Mouse (Mus musculus): ENCODE measurements around the gene Copz1. TPM values are rescaled to one million over a fixed set of nuclear protein-coding genes. Genes with fewer than 3 reads are reported as not detected.
"Not testable (repeated sequence)": the region's sequence is repeated elsewhere in the genome, so short reads cannot be mapped to it uniquely, and the experiment has no call there.

Copz1 gene
- polyA plus RNA-seq, 1 experiment from 2014 or later, result 331 TPM

DNA sequence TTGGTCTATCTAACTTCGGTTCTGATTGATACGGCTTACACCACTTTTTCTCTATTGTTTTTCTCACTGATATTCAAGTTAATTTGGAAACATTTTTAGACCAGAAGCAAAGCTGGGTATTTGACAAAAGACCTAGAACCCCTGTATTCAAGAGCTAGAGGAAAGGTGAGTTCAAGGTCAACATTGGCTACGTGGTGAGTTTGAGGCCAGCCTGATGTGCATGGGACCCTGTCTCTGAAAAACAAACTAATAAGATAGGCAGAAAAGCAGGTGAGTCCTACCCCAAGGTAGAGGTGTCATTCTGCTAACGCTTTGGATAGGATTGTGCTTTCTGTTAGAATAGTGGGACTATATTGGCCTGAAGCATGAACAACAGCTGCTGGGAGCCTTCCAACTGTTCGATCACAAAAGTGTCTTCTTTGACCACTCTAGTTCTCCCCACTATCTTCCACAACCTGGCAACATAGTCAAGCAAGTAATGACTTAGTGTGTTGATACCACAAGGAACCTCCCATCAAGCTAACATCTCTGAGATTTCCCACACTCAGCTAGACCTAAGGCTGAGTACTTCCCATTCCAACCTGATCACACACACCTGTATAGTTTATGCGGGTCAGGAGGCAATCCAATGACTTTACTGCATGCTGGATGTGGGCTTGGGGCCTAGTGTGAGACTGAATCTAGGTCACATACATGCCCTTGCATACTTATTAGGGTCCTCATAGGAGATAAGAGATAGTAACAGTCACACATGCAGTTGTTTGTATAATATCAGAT lies 16.1 kb upstream of the Copz1 start:
- DNase-seq (ENCODE audit: low spot score), result no peak
- H3K9ac ChIP-seq (replicated peaks; ENCODE audit: low read length), result no peak overlapping the region
- H3K4me1 ChIP-seq (ENCODE audit: control insufficient read depth, insufficient read depth, low read length), result peaks cover 4% of the 10 kb centered on the region
- no peaks in the 10 kb centered on the region for H3K27me3 ChIP-seq (ENCODE audit: control insufficient read depth, insufficient read depth, low read length)
- H3K4me2 ChIP-seq (ENCODE audit: low read depth, low read length), result no peak overlapping the region
- H3K27ac ChIP-seq (replicated peaks; ENCODE audit: low read depth, low read length), result no peak overlapping the region
- H3K36me3 ChIP-seq (replicated peaks; ENCODE audit: control insufficient read depth, insufficient read depth, low read depth, low read length), result no peaks in the 10 kb centered on the region
- no peaks in the 10 kb centered on the region for H3K9me3 ChIP-seq (replicated peaks; ENCODE audit: control insufficient read depth, low read length)
- no peak for ATAC-seq (replicated peaks; ENCODE audit: insufficient number of reproducible peaks, low FRiP score, low TSS enrichment, low read depth)
- no peak overlapping the region for H3K4me3 ChIP-seq (ENCODE audit: low read depth, low read length)
- 95% methylated on average over 6 of the region's 6 CpGs for WGBS

- WGBS, result 13% methylated on average over 15 of the region's 15 CpGs
- Histone ChIP-seq H3K4me2 (ENCODE audit: low read depth, low read length) (peak within 1 kb of the TSS; percentile 10; the same call in 1 of the 2 replicates), H3K4me3 (ENCODE audit: low read depth, low read length) (no peak within 1 kb of the TSS), H3K27me3 (ENCODE audit: control insufficient read depth, insufficient read depth, low read length) (no peaks in the 10 kb centered on the region), H3K9ac (replicated peaks; ENCODE audit: low read length) (peak within 1 kb of the TSS; percentile 25; the same call in 1 of the 2 replicates), H3K27ac (replicated peaks; ENCODE audit: low read depth, low read length) (no peak within 1 kb of the TSS), H3K9me3 (replicated peaks; ENCODE audit: control insufficient read depth, low read length) (no peaks in the 10 kb centered on the region), H3K36me3 (replicated peaks; ENCODE audit: control insufficient read depth, insufficient read depth, low read depth, low read length) (no peaks in the 10 kb centered on the region), H3K4me1 (ENCODE audit: control insufficient read depth, insufficient read depth, low read length) (peaks cover 4% of the 10 kb centered on the region)
- ATAC-seq (replicated peaks; ENCODE audit: insufficient number of reproducible peaks, low FRiP score, low TSS enrichment, low read depth) (peak; percentile 60; the same call in 1 of the 2 replicates), DNase-seq (ENCODE audit: low spot score) (peak; percentile 31)
Observed at GRCm38 (mm10) chr15:103257790-103258728, 14.5 kb upstream of the Copz1 start, which contains the start of gene Nfe2. Gene Nfe2, minus strand, starts transcription at chr15:103258403.

GRCm38 (mm10) chr15:103259162-103259561 lies 13.4 kb upstream of the Copz1 start:
- Histone ChIP-seq H3K4me1 (ENCODE audit: control insufficient read depth, insufficient read depth, low read length) (peaks cover 4% of the 10 kb centered on the region), H3K9ac (replicated peaks; ENCODE audit: low read length) (no peak overlapping the region), H3K27ac (replicated peaks; ENCODE audit: low read depth, low read length) (no peak overlapping the region), H3K36me3 (replicated peaks; ENCODE audit: control insufficient read depth, insufficient read depth, low read depth, low read length) (no peaks in the 10 kb centered on the region), H3K27me3 (ENCODE audit: control insufficient read depth, insufficient read depth, low read length) (no peaks in the 10 kb centered on the region), H3K4me2 (ENCODE audit: low read depth, low read length) (no peak overlapping the region), H3K9me3 (replicated peaks; ENCODE audit: control insufficient read depth, low read length) (no peaks in the 10 kb centered on the region), H3K4me3 (ENCODE audit: low read depth, low read length) (no peak overlapping the region)
- DNase-seq (ENCODE audit: low spot score), result no peak
- ATAC-seq (replicated peaks; ENCODE audit: insufficient number of reproducible peaks, low FRiP score, low TSS enrichment, low read depth), result no peak
- 83% methylated on average over 5 of the region's 5 CpGs for WGBS

DNA sequence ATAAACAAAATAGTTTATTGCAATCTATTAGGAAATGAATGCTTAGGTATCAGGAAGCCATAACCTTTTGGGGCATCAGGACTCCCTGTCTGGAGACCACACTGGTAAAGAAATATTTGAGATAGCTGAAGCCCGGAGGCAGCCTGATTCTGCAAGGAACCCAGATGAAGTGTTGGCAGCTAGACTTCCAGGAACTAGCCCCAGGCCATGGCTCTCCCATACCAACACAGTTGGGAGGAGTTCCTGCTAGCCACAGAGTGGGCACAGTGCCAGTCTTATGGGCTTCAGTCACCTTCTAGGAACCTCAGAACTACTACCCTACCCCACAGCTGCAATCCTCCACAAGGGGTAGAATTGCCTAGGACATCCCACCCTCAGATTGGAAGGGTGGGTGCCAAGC lies 12.5 kb upstream of the Copz1 start:
- H3K27ac ChIP-seq (replicated peaks; ENCODE audit: low read depth, low read length), result no peak overlapping the region
- ATAC-seq (replicated peaks; ENCODE audit: insufficient number of reproducible peaks, low FRiP score, low TSS enrichment, low read depth) (no peak), DNase-seq (ENCODE audit: low spot score) (no peak)
- H3K36me3 ChIP-seq (replicated peaks; ENCODE audit: control insufficient read depth, insufficient read depth, low read depth, low read length), result no peaks in the 10 kb centered on the region
- no peaks in the 10 kb centered on the region for H3K9me3 ChIP-seq (replicated peaks; ENCODE audit: control insufficient read depth, low read length)
- H3K4me2 ChIP-seq (ENCODE audit: low read depth, low read length), result no peak overlapping the region
- WGBS, result 57% methylated on average over 1 of the region's 1 CpGs
- H3K4me3 ChIP-seq (ENCODE audit: low read depth, low read length), result no peak overlapping the region
- no peak overlapping the region for H3K9ac ChIP-seq (replicated peaks; ENCODE audit: low read length)
- H3K27me3 ChIP-seq (ENCODE audit: control insufficient read depth, insufficient read depth, low read length), result no peaks in the 10 kb centered on the region
- H3K4me1 ChIP-seq (ENCODE audit: control insufficient read depth, insufficient read depth, low read length), result peaks cover 4% of the 10 kb centered on the region; the same call in 1 of the 2 replicates

- H3K27me3 ChIP-seq (ENCODE audit: control insufficient read depth, insufficient read depth, low read length), result no peaks in the 10 kb centered on the region
- H3K9ac ChIP-seq (replicated peaks; ENCODE audit: low read length), result no peak overlapping the region
- H3K36me3 ChIP-seq (replicated peaks; ENCODE audit: control insufficient read depth, insufficient read depth, low read depth, low read length), result no peaks in the 10 kb centered on the region
- WGBS, result 91% methylated on average over 2 of the region's 2 CpGs
- ATAC-seq (replicated peaks; ENCODE audit: insufficient number of reproducible peaks, low FRiP score, low TSS enrichment, low read depth) (no peak), DNase-seq (ENCODE audit: low spot score) (no peak)
- no peak overlapping the region for H3K4me2 ChIP-seq (ENCODE audit: low read depth, low read length)
- H3K9me3 ChIP-seq (replicated peaks; ENCODE audit: control insufficient read depth, low read length), result no peaks in the 10 kb centered on the region
- H3K27ac ChIP-seq (replicated peaks; ENCODE audit: low read depth, low read length), result no peak overlapping the region
- H3K4me1 ChIP-seq (ENCODE audit: control insufficient read depth, insufficient read depth, low read length), result no peaks in the 10 kb centered on the region
- H3K4me3 ChIP-seq (ENCODE audit: low read depth, low read length), result no peak overlapping the region
Observed at GRCm38 (mm10) chr15:103264794-103265193, 7.7 kb upstream of the Copz1 start.

DNA sequence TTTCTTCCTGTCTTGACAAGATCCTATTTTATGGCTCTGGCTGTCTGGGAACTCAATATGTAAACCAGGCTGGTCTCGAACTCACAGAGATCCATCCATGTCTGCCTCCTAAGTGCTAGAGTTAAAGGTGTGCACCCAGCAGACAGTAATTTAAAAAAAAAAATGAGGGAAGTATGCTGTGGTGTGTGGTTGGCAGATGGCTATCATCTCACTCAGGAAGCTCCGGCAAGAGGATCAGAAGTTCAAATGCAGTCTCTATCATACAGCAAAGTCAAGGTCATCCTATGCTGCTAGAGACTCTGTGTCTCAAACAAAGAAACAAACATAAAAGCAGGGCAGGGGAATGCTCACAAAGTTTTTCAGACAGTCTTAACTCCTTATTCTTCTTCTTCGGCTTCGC lies 3.6 kb upstream of the Copz1 start:
- Histone ChIP-seq H3K36me3 (replicated peaks; ENCODE audit: control insufficient read depth, insufficient read depth, low read depth, low read length) (no peaks in the 10 kb centered on the region), H3K27me3 (ENCODE audit: control insufficient read depth, insufficient read depth, low read length) (no peaks in the 10 kb centered on the region), H3K9me3 (replicated peaks; ENCODE audit: control insufficient read depth, low read length) (no peaks in the 10 kb centered on the region), H3K4me3 (ENCODE audit: low read depth, low read length) (no peak overlapping the region), H3K9ac (replicated peaks; ENCODE audit: low read length) (no peak overlapping the region), H3K4me2 (ENCODE audit: low read depth, low read length) (no peak overlapping the region), H3K4me1 (ENCODE audit: control insufficient read depth, insufficient read depth, low read length) (no peaks in the 10 kb centered on the region), H3K27ac (replicated peaks; ENCODE audit: low read depth, low read length) (no peak overlapping the region)
- 87% methylated on average over 4 of the region's 4 CpGs for WGBS
- ATAC-seq (replicated peaks; ENCODE audit: insufficient number of reproducible peaks, low FRiP score, low TSS enrichment, low read depth) (no peak), DNase-seq (ENCODE audit: low spot score) (no peak)

DNA sequence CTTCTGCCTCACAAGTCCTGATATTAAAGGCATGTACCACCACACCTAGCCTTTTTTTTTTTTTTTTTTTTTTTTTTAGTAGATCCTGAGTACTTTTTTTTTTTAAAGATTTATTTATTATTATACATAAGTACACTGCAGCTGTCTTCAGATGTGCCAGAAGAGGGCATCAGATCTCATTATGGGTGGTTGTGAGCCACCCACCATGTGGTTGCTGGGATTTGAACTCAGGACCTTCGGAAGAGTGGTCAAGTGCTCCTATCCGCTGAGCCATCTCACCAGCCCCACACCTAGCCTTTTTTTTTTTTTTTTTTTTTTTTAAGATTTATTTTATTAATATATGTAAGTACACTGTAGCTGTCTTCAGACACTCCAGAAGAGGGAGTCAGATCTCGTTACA lies 3.4 kb downstream of the Copz1 start:
- not testable (repeated sequence) for H3K36me3 ChIP-seq (replicated peaks; ENCODE audit: control insufficient read depth, insufficient read depth, low read depth, low read length); H3K9ac ChIP-seq (replicated peaks; ENCODE audit: low read length); DNase-seq (ENCODE audit: low spot score); H3K4me2 ChIP-seq (ENCODE audit: low read depth, low read length); H3K27ac ChIP-seq (replicated peaks; ENCODE audit: low read depth, low read length); H3K9me3 ChIP-seq (replicated peaks; ENCODE audit: control insufficient read depth, low read length); H3K4me3 ChIP-seq (ENCODE audit: low read depth, low read length); H3K27me3 ChIP-seq (ENCODE audit: control insufficient read depth, insufficient read depth, low read length); ATAC-seq (replicated peaks; ENCODE audit: insufficient number of reproducible peaks, low FRiP score, low TSS enrichment, low read depth); H3K4me1 ChIP-seq (ENCODE audit: control insufficient read depth, insufficient read depth, low read length)
- 94% methylated on average over 3 of the region's 3 CpGs for WGBS

- Histone ChIP-seq H3K9ac (replicated peaks; ENCODE audit: low read length) (no peak overlapping the region), H3K4me3 (ENCODE audit: low read depth, low read length) (no peak overlapping the region), H3K4me1 (ENCODE audit: control insufficient read depth, insufficient read depth, low read length) (no peaks in the 10 kb centered on the region), H3K9me3 (replicated peaks; ENCODE audit: control insufficient read depth, low read length) (no peaks in the 10 kb centered on the region), H3K27me3 (ENCODE audit: control insufficient read depth, insufficient read depth, low read length) (no peaks in the 10 kb centered on the region), H3K36me3 (replicated peaks; ENCODE audit: control insufficient read depth, insufficient read depth, low read depth, low read length) (no peaks in the 10 kb centered on the region), H3K4me2 (ENCODE audit: low read depth, low read length) (no peak overlapping the region), H3K27ac (replicated peaks; ENCODE audit: low read depth, low read length) (no peak overlapping the region)
- no peak for DNase-seq (ENCODE audit: low spot score)
- WGBS, result 52% methylated on average over 7 of the region's 7 CpGs
- no peak for ATAC-seq (replicated peaks; ENCODE audit: insufficient number of reproducible peaks, low FRiP score, low TSS enrichment, low read depth)
Observed at GRCm38 (mm10) chr15:103277949-103278348, 5.4 kb downstream of the Copz1 start.

Measured in embryonic facial prominence, embryonic 11.5 days (tissue).